Mouse (Mus musculus) layer of hippocampus, adult 2 months (tissue): ENCODE measurements at regions not wholly inside any gene's neighbourhood (a gene's known extent, or its start where the extent isn't known, plus 50 kb on each side); places are given as distances from the start of the nearest gene placed in this dataset.

Experiments used
- DNase-seq, 2 experiments: peaks; one replicate each; pipeline ENCODE4 v3.0.0; 2022; ENCODE audit warnings: low spot score in 2 of 2
- H3K27ac ChIP-seq: fragments of 200-600 bp; 2 replicates; pipeline ENCODE4 v1.8.1; 2022
- H3K4me3 ChIP-seq: fragments of 200-600 bp; 2 replicates; pipeline ENCODE4 v1.8.1; 2022; ENCODE audit warnings: mild to moderate bottlenecking
- CTCF ChIP-seq: fragments of 200-600 bp; conservative IDR thresholded peaks from 2 replicates; pipeline ENCODE4 v1.8.1; 2022; ENCODE audit warnings: antibody characterized with exemption, mild to moderate bottlenecking, moderate library complexity

GRCm38 (mm10) chr3:79996803-79997202, 112.5 kb downstream of the Fam198b start:
- DNase-seq, result no peak

GRCm38 (mm10) chr3:80002335-80002734, 118.0 kb downstream of the Fam198b start:
- Histone ChIP-seq H3K27ac (no peak overlapping the region), H3K4me3 (no peak overlapping the region)
- no peak for TF ChIP-seq CTCF
- DNase-seq, result no peak

More at GRCm38 (mm10) chr3:79996803-79997202, 112.5 kb downstream of the Fam198b start:
- H3K4me3 ChIP-seq, result no peak overlapping the region
- H3K27ac ChIP-seq, result no peak overlapping the region
- no peak for TF ChIP-seq CTCF

GRCm38 (mm10) chr3:80003300-80004090, 119.2 kb downstream of the Fam198b start:
- no peak for TF ChIP-seq CTCF
- H3K4me3 ChIP-seq, result no peak overlapping the region
- no peak for DNase-seq
- H3K27ac ChIP-seq, result no peak overlapping the region

GRCm38 (mm10) chr3:80004556-80004955, 120.2 kb downstream of the Fam198b start:
- peak overlapping the region; percentile 59; the same call in 1 of the 2 replicates for H3K27ac ChIP-seq
- no peak for TF ChIP-seq CTCF
- no peak overlapping the region for H3K4me3 ChIP-seq
- DNase-seq, result no peak

GRCm38 (mm10) chr3:80004966-80005365, 120.6 kb downstream of the Fam198b start:
- no peak overlapping the region for H3K4me3 ChIP-seq
- no peak for TF ChIP-seq CTCF
- peak overlapping the region; percentile 59 for H3K27ac ChIP-seq
- peak in 1 of 2 experiments; percentile 14 for DNase-seq

GRCm38 (mm10) chr3:80005371-80005770, 121.0 kb downstream of the Fam198b start:
- no peak for TF ChIP-seq CTCF
- DNase-seq, result no peak
- no peak overlapping the region for H3K4me3 ChIP-seq
- H3K27ac ChIP-seq, result peak overlapping the region; percentile 59

GRCm38 (mm10) chr3:80006263-80006662, 121.9 kb downstream of the Fam198b start:
- Histone ChIP-seq H3K27ac (no peak overlapping the region), H3K4me3 (no peak overlapping the region)
- TF ChIP-seq CTCF, result no peak
- no peak for DNase-seq

- no peak for DNase-seq
- Histone ChIP-seq H3K4me3 (no peak overlapping the region), H3K27ac (no peak overlapping the region)
- no peak for TF ChIP-seq CTCF
These were observed 122.7 kb downstream of the Fam198b start for GRCm38 (mm10) chr3:80007006-80007405.

GRCm38 (mm10) chr3:80009275-80009674, 124.9 kb downstream of the Fam198b start:
- no peak for DNase-seq
- H3K4me3 ChIP-seq, result no peak overlapping the region
- no peak overlapping the region for H3K27ac ChIP-seq
- TF ChIP-seq CTCF, result no peak

- no peak for TF ChIP-seq CTCF
- DNase-seq, result no peak
- Histone ChIP-seq H3K4me3 (no peak overlapping the region), H3K27ac (no peak overlapping the region)
These were observed 141.5 kb downstream of the Fam198b start for GRCm38 (mm10) chr3:80025795-80026194.

GRCm38 (mm10) chr3:80033071-80033470, 148.7 kb downstream of the Fam198b start:
- Histone ChIP-seq H3K27ac (peak overlapping the region; percentile 56), H3K4me3 (no peak overlapping the region)
- DNase-seq, result peak in 1 of 2 experiments; percentile 48
- TF ChIP-seq CTCF, result no peak

GRCm38 (mm10) chr3:80038553-80039129, 154.3 kb downstream of the Fam198b start:
- TF ChIP-seq CTCF, result no peak
- no peak overlapping the region for H3K4me3 ChIP-seq
- no peak for DNase-seq
- H3K27ac ChIP-seq, result no peak overlapping the region

- no peak for DNase-seq
- Histone ChIP-seq H3K4me3 (no peak overlapping the region), H3K27ac (peak overlapping the region; percentile 61; the same call in 1 of the 2 replicates)
- TF ChIP-seq CTCF, result no peak
These were observed 158.6 kb downstream of the Fam198b start for GRCm38 (mm10) chr3:80042756-80043484.
